Mouse (Mus musculus): Measurements from ENCODE around the gene Ccl25.

Gene Ccl25

GRCm38 (mm10) chr8:4324983-4325750 lies at the start of gene Ccl25, which contains the start of gene Elavl1:
Gene Ccl25 (plus strand): TSS chr8:4325210.
Gene Elavl1 (minus strand): TSS chr8:4325413.
- peak; percentile 97 to 99 for DNase-seq (ENCODE audit: inconsistent age in 2 of 2, low spot score in 1 of 2)

- DNase-seq (ENCODE audit: inconsistent age in 2 of 2, low spot score in 1 of 2), result peak; percentile 96 to 97
Measured at GRCm38 (mm10) chr8:4275275-4276110, 49.5 kb upstream of the Ccl25 start, which contains the start of gene Timm44. Gene Timm44 (minus strand): TSS chr8:4275913.

GRCm38 (mm10) chr8:4276111-4276465 lies 48.9 kb upstream of the Ccl25 start:
- no peak for DNase-seq (ENCODE audit: inconsistent age in 2 of 2, low spot score in 1 of 2)

GRCm38 (mm10) chr8:4292738-4293137 lies 32.3 kb upstream of the Ccl25 start:
- DNase-seq (ENCODE audit: inconsistent age in 2 of 2, low spot score in 1 of 2), result no peak

GRCm38 (mm10) chr8:4297822-4298221 lies 27.2 kb upstream of the Ccl25 start:
- DNase-seq (ENCODE audit: inconsistent age in 2 of 2, low spot score in 1 of 2), result no peak

GRCm38 (mm10) chr8:4304124-4304547 lies 20.9 kb upstream of the Ccl25 start:
- no peak for DNase-seq (ENCODE audit: inconsistent age in 2 of 2, low spot score in 1 of 2)

- DNase-seq (ENCODE audit: inconsistent age in 2 of 2, low spot score in 1 of 2), result no peak
Measured at GRCm38 (mm10) chr8:4305838-4306237, 19.2 kb upstream of the Ccl25 start.

GRCm38 (mm10) chr8:4312104-4312503 lies 12.9 kb upstream of the Ccl25 start:
- DNase-seq (ENCODE audit: inconsistent age in 2 of 2, low spot score in 1 of 2), result no peak

- peak in 1 of 2 experiments; percentile 39 for DNase-seq (ENCODE audit: inconsistent age in 2 of 2, low spot score in 1 of 2)
Measured at GRCm38 (mm10) chr8:4313254-4314124, 11.5 kb upstream of the Ccl25 start.

- DNase-seq (ENCODE audit: inconsistent age in 2 of 2, low spot score in 1 of 2), result no peak
Measured at GRCm38 (mm10) chr8:4314852-4315251, 10.2 kb upstream of the Ccl25 start.

- no peak for DNase-seq (ENCODE audit: inconsistent age in 2 of 2, low spot score in 1 of 2)
Measured at GRCm38 (mm10) chr8:4318124-4318523, 6.9 kb upstream of the Ccl25 start.

- DNase-seq (ENCODE audit: inconsistent age in 2 of 2, low spot score in 1 of 2), result no peak
Measured at GRCm38 (mm10) chr8:4318796-4319572, 6.0 kb upstream of the Ccl25 start.

GRCm38 (mm10) chr8:4319573-4319872 lies 5.5 kb upstream of the Ccl25 start:
- DNase-seq (ENCODE audit: inconsistent age in 2 of 2, low spot score in 1 of 2), result no peak

- DNase-seq (ENCODE audit: inconsistent age in 2 of 2, low spot score in 1 of 2), result no peak
Measured at GRCm38 (mm10) chr8:4320404-4320803, 4.6 kb upstream of the Ccl25 start.

GRCm38 (mm10) chr8:4321031-4321430 lies 4.0 kb upstream of the Ccl25 start:
- no peak for DNase-seq (ENCODE audit: inconsistent age in 2 of 2, low spot score in 1 of 2)

GRCm38 (mm10) chr8:4322470-4322869 lies 2.5 kb upstream of the Ccl25 start:
- DNase-seq (ENCODE audit: inconsistent age in 2 of 2, low spot score in 1 of 2), result peak; percentile 66 to 95

GRCm38 (mm10) chr8:4323917-4324316 lies 1.1 kb upstream of the Ccl25 start:
- peak in 1 of 2 experiments; percentile 56 for DNase-seq (ENCODE audit: inconsistent age in 2 of 2, low spot score in 1 of 2)

- peak in 1 of 2 experiments; percentile 91 for DNase-seq (ENCODE audit: inconsistent age in 2 of 2, low spot score in 1 of 2)
Measured at GRCm38 (mm10) chr8:4324525-4324924, 485 bp upstream of the Ccl25 start.

- DNase-seq (ENCODE audit: inconsistent age in 2 of 2, low spot score in 1 of 2), result no peak
Measured at GRCm38 (mm10) chr8:4325751-4326036, 684 bp downstream of the Ccl25 start.

GRCm38 (mm10) chr8:4329000-4329399 lies 4.0 kb downstream of the Ccl25 start:
- peak in 1 of 2 experiments; percentile 45 for DNase-seq (ENCODE audit: inconsistent age in 2 of 2, low spot score in 1 of 2)

- DNase-seq (ENCODE audit: inconsistent age in 2 of 2, low spot score in 1 of 2), result no peak
Measured at GRCm38 (mm10) chr8:4333966-4334365, 9.0 kb downstream of the Ccl25 start.
